Mouse (Mus musculus): ENCODE measurements around the gene Mpv17l2. TPM values are rescaled to one million over a fixed set of nuclear protein-coding genes. Genes with fewer than 3 reads are reported as not detected.

The Mpv17l2 gene
- total RNA-seq, 2 experiments from 2014 or later = 32.0 to 39.7 TPM

DNA sequence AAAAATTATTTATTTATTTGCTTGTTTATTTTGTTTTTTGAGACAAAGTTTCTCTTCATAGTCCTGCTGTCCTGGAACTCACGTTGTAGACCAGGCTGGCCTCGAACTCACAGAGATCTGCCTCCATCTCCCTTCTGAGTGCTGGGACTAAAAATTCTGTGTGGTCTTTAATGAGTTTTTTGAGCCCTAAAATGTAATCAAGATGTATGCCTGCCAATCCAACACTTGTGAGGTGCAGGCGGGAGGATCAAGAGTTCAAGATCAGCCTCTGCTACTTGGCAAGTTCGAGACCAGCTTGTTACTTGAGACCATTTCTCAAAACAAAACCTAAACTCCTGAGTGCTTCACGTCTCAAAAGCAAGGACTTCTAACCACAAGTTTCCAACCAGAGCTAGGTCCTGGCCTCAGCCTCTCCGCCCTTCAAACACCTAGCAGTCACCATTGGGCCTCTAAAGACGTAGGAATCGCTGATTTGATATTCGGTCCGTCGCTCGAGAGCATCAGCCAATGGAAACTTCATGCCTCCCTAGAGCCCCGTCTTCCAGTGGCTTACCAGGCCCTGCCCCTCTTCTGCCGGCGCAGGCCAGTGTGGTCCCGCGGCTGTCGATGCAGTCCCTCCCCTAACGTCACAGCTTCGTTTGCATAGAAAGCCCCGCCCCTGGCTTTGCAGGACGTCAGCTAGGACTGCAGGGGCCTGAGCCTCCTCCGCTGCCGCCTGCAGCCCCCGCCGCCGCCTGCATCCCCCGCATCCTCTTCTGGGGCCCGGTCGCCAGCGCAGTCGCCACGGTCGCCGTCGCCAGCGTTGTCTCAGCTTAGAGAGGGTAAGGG is 6.5 kb downstream of the Mpv17l2 start, which contains the start of gene Rab3a:
TSS of gene Rab3a (plus strand) at position 637 of the 828 bp plus-strand sequence.
- intact Hi-C loops (cut with DNase I) = no loop called here

DNA sequence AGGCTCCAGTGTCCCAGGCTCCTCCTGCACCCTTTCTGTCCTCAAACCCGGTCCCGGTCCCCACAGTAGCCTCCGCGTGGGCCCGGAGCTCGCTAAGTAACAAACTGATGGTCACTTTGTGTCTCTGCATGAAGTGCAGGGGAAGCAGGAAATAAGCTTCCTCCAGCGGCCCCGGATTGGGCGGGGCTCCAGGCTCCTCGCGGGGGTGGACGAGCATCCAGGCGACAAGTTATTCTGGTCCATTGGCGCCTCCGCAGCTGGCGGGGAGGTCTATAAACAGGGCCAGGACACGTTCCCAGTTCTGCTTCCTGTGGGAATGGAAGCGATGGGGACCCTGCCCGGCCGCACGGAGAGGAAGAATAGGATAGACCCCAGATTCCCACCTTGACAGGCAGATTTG is 7.6 kb downstream of the Mpv17l2 start:
- intact Hi-C loops (cut with DNase I) = no loop called here
- DNase-seq = peak; percentile 95 to 96

More for the DNA sequence above, 6.5 kb downstream of the Mpv17l2 start, which contains the start of gene Rab3a:
- DNase-seq = peak; percentile 98

DNA sequence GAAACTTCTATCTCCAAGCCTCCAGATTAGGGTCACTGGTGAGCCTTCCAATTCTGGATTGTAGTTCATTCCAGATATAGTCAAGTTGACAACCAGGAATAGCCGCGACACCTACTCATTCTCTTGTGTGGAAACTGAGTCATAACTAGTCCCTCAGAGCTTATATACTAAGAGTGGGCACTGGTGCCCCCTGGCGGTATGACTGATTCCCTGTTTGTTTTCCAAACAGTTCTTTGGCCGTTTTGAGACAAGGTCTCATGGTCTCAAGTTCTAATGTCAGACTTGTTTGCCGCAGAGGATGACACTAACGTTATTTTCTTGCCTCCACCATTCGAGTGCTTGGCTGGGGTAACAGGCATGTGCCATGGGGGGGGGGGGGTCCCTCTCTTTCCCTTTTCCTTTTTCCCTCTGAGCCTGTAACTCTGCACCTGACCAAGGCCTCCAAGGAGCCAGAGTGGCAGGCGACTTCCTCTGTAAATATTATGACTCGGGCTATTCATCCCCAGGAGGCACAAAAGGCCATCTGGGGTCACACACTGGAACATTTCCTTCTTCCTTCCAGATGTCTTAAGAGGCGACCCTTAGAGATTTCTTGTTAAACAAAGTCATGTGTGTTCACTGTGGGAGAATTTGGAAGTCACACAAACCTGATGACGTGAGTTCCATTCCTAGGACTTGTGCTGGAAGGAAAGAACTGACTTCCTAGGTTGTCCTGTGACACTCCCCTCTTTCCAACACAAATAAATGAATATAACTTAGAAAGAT is 8.6 kb downstream of the Mpv17l2 start:
- intact Hi-C loops (cut with DNase I) = loop anchor here (1.0 kb wide), 1 partner anchor 32 kb away; no protein-coding TSS in a partner anchor
- DNase-seq = peak; percentile 85 to 86

DNA sequence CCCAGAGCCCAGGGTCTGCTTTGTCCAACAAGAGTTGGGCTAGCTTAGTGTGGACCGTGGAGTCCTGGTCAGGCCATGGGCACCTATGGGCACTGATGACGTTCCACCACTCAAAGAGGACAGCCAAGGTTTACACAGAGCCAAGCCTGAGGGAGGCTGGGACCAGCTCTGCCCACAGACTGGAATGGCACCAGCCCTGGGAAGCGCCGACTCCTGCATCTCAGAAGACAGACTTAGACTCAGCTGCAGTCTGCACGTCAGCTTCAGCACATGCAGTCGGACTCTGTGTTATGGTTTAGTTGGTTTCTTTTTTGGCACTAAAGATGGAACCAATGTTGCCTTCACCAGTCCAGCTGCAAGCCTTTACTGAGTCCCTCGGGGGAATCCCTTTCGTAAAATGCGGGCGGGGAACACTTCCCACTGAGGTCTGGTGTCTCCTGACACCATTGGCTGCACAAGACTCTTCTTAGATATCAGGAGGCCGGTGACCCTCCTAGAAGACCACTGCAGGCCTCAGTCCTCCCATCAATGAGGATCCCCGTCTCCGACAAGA is 10.5 kb downstream of the Mpv17l2 start:
- intact Hi-C loops (cut with DNase I) = no loop called here
- peak in 1 of 2 experiments; percentile 31 for DNase-seq

DNA sequence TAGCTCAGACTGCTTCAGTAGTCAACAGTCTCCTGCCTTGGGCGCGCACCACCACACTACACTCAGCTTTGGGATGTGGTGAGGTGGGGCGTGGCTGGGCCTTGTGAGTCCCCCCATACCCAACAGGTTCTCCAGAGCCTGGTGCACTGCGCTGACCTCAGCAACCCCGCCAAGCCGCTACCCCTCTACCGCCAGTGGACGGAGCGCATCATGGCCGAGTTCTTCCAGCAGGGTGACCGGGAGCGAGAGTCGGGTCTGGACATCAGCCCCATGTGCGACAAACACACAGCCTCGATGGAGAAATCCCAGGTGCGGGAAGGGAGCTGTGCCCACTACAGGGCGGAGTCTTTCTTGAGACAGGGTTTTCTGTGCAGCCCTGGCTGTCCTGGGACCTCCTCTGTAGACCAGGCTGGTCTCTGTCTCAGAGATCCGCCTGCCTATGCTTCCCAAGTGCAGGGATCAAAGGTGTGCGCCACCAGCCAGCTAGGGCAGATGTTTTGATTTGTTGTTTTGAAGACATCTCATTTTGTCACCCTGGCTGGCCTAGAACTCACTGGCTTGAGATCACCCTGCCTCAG is 11.6 kb downstream of the Mpv17l2 start:
- intact Hi-C loops (cut with DNase I) = no loop called here

DNA sequence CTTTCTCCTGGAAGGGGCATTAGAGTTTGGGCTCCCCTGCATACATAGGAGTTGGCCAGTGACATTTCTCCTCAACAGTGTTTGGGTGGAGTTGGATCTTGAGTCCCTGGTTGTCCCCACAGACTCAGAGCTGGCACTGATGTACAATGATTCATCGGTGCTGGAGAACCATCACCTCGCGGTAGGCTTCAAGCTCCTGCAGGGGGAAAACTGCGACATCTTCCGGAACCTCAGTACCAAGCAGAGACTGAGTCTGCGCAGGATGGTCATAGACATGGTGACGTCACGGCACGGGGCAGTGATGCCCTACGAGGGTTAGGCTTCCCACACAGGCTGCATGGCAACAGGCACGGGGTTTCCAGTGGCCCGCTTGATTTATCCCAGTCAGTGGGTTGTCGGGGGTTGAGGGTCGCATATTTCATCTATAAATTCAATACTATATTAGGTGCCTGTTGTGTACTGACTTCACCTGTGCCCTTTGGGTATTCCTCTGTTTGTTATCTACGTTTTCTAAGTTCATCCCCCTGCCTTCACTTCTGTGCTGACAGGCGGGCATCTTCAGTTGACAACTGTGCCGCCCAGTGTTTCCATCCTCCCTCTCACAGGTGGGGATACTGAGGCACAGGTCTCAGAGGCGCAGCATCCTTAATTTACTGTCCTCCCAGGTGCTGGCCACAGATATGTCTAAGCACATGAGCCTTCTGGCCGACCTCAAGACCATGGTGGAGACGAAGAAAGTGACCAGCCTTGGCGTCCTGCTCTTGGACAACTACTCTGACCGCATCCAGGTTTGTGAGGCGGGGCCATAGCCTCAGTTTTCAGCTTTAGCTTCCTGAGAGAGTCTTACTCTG is 12.3 kb downstream of the Mpv17l2 start:
- DNase-seq = no peak
- intact Hi-C loops (cut with DNase I) = no loop called here

More for the DNA sequence above, 11.6 kb downstream of the Mpv17l2 start:
- no peak for DNase-seq

DNA sequence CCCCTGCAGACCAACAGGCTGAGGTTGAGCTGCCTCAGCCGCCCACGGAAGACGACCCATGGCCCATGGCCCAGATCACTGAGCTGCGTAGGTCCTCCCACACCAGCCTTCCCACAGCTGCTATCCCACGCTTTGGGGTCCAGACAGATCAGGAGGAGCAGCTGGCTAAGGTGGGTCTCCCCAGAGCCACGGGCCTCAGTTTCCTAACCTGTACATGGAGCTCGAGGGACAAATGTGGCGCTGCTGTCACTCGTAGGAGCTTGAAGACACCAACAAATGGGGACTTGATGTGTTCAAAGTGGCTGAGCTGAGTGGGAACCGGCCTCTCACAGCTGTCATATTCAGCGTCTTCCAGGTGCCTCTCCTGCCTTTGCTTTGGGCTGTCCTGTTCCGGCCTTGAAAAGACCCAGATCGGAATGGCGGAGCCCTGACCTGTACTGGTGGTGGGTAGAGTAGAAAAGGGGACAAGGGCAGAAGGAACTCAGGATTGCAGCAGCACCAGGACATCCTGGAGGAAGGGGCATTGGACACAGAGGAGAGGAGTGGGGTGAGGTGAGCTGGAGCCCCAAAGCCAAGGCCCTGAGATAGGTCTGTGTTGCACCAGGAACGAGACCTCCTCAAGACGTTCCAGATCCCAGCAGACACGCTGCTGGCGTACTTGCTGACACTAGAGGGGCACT is 13.4 kb downstream of the Mpv17l2 start:
- intact Hi-C loops (cut with DNase I) = no loop called here
- no peak for DNase-seq

DNA sequence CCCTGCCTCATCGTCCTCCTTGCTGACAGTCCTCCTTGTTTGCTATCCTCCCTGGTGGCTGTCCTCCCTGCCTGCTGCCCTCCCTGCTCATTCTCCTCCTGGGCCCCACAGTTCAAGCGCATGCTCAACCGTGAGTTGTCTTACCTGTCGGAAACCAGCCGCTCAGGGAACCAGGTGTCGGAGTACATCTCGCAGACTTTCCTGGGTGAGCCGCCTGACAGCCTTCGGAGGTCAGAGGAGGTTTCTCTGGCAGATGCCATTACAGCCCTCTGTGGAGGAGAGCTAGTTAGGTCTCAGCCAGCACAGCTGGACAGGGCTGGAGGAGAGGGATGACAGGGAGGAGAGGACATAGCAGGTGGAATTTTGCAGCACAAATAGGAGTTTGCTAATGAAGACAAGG is 14.1 kb downstream of the Mpv17l2 start:
- intact Hi-C loops (cut with DNase I) = no loop called here
- DNase-seq = no peak

DNA sequence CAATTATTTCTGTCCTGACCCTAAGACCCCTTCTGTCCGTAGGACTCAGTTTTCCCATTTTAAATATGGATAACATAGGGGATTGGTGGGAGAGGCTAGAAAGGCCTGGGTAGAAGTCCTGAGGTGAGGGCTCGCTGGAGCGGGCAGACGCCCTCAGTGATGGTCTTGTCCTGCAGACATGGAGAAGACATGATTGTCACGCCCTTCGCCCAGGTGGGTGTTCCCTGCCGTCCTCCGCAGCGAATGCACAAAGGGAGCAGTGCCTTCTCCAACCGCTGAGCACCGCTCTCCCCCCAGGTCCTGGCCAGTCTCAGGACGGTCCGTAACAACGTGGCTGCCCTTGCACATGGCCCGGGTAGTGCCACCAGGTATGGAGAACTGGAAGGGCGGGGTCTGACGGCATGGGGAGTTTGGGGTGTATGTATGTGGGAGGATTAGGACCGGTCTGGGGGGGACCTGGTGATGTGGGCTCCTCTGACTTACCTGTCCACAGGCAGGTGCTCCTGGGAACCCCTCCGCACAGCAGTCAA is 15.0 kb downstream of the Mpv17l2 start:
- intact Hi-C loops (cut with DNase I) = no loop called here

DNA sequence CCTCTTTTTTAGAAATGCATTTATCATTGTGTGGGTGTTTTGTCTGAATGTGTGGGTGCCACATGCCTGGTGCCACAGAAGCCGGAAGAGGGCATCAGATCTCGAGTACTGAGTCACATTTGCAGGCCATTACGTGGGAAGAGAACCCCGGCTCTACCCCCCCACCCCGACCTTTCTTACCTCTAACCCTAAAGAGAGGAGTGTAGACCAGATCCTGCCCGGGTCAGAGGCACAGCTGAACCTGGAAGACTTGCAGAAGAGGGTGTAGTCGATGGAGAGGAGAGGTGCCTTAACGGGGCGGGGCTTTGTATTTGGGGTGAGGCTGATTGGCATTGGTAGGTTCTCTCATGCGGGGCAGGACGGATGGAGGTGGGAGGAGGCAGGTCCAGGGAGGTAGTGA is 15.9 kb downstream of the Mpv17l2 start:
- no peak for DNase-seq

More for the DNA sequence above, 15.0 kb downstream of the Mpv17l2 start:
- no peak for DNase-seq

DNA sequence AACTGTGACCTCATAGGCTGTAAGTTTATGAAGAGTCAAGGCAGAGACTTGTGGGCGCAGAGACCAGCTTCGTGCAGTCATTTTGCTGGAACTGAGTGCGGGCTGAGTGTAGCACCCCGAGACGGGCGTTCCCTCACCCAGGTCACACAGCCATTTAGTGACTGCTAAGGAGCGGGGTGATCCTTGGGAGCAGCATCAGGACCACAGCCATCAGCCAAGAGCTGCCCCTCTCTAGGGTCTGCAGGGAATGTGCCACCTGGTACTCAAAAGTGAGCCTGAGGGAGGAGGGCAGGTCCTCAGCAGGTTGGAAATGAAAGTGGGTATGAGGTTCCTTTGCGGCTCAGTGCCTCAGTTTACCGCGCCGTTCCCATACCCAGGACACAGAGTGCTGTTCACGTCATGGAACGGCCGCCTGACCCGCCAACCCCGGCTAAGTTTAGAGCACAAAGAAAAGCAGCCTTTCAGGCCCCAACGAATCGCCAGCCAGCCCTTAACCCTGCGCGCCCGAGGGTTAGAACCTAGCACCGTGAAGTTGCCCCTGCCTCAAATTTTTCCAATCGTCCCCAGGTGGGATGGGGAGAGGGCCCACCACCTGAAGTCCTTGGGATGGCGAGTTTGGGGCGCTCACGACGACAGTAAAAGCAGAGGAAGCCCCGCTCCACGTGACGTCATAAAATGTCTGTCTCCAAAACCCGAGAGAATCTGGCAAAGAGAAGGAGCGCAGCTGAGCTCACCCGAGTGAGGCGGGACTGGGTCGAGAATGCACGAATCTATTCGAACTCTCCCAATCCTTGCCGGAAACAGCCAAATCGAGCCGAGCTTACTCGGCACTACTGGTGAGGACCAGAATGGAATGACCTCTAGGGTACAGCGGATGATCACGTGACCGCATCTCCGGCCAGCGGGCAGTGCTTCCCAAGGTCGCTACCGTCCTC is 16.8 kb downstream of the Mpv17l2 start:
- intact Hi-C loops (cut with DNase I) = no loop called here
- DNase-seq = peak; percentile 77 to 80

More for the DNA sequence above, 15.9 kb downstream of the Mpv17l2 start:
- intact Hi-C loops (cut with DNase I) = no loop called here

DNA sequence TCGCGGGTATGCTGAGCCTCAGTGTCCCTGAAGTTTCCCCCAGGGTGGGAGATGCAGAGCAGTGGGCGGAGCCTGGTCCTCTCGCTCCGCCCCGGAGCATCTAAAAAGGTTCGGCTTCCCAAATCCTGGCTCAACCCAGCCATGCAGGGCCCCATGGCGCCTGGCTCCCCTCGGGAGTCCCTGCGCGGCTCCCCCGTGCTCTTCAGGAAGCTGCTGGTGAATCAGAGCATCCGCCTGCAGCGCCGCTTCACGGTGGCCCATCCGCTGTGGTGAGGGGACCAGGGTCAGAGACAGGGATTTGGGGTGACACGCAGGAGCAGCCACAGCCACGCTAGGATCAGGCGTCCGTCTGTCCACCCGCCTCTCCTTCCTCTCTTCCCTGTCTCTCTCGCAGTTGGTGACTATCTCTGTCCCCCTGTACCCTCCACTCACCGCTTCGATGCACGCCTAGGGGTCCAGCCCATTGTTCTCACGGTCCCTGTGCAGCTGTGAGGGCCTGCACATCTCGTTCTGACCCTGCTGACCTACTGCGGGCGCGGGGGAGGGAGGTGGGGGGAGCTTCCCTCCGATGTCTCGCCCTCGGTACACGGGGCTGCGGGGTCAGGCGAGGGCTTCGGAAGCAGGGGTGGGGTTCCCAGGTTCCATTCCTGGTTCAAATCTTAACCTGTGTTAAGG is 17.6 kb downstream of the Mpv17l2 start:
- intact Hi-C loops (cut with DNase I) = no loop called here
- DNase-seq = no peak

DNA sequence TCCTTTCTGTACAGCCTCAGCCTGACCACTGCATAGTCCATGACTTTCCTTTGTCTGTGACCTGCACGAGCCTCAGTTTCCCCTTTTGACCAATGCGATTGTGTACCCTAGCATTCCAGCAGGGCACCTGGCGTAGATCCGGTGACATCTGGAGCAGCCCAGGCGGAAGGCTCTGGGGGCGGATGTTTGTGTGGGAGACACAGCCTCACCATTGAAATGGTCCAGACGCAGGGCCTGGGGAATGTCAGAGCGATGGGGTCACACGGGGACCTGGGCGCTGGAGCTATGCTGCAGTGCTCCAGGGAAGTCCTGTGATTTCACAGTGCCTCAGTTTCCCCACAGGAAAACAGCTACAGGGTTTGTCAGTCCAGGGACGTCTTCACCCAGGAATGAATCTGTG is 18.6 kb downstream of the Mpv17l2 start:
- intact Hi-C loops (cut with DNase I) = no loop called here
- DNase-seq = no peak

DNA sequence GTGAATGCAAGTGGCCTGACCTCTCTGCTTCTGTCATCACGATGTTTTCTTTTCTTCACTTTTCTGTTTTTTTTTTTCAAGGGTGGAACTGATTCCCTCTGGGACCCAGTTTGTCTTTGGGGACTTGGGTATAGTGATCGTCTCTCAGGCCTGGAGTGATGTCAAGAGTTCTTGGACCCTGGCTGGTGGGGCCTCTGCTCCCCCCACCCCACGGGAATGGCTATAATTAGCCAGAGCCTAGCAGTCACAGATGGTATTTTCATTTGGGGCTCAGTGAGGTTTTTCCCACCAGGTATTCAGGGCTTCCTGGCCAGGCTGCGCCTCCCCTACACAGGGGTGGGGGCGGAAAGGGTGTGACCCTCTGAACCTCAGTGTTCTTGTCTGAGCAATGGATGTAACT is 19.1 kb downstream of the Mpv17l2 start:
- DNase-seq = no peak
- intact Hi-C loops (cut with DNase I) = loop anchor here (2.0 kb wide), 1 partner anchor 15 kb away; no protein-coding TSS in a partner anchor

DNA sequence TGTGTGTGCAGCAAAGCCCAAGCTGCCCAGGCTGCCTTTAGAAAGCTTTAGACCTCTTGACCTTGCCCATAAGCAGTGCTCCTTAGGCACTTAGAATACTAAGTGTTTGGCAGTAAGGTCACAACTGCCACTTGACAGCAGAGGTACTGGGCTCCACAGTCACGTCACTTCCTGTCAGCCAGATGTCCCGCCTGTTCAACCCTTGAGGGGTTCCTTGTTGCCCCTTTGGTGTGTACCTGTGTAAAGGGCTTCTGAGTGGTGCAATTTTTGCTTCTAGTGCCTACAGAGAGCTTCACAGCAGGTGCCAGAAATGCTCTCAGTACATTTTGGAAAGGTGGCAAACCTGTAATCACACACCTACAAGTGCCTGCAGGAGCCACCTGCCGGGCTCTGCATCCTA is 22.5 kb downstream of the Mpv17l2 start:
- intact Hi-C loops (cut with DNase I) = no loop called here
- DNase-seq = no peak

DNA sequence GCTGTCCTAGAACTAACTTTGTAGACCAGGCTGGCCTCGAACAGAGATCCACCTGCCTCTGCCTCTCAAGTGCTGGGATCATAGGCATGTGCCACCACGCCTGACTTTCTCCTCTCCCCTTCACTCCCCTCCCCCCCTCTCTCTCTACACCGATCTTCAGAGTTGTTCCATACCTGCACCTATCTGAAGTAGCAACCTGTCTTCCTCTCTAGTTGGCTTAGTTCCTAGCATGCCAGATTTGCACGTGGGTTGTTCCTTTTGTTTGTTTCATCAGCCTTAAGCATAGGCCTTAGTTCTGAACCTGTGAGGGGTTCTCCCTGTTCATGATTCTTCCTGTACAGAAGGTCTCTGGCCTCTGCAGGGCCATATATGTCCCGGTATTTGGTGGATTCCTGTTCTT is 23.0 kb downstream of the Mpv17l2 start:
- intact Hi-C loops (cut with DNase I) = no loop called here
- no peak for DNase-seq

DNA sequence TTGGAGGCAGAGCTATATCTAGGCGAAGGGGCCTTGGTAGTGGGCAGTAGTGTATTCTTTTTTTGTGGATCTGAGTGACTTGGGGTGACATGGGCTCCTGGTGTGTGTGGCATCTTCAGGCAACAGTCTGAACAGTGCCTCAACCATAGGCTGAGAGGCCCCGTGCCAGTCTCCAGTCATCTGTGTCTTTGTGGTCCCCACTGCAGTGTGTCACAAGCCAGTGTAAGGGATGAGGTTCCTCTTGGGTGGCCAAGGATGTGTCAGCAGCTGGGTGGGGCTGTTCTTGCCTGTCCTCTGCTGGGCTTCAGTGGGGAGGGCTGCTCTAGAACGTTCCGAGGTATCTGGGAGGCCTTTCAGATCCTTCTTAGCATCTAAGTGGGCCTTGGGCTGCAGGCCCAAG is 29.8 kb downstream of the Mpv17l2 start:
- intact Hi-C loops (cut with DNase I) = no loop called here
- no peak for DNase-seq

Data from heart, postnatal 10 days (tissue).